Mouse (Mus musculus) forebrain, embryonic 13.5 days (tissue): ENCODE measurements at regions not wholly inside any gene's neighbourhood (a gene's known extent, or its start where the extent isn't known, plus 50 kb on each side); places are given as distances from the start of the nearest gene placed in this dataset.

Experiments
- ATAC-seq: fragments of 200-750 bp; cut with Nextera tagmentation; 2 replicates; pipeline ENCODE4 v1.8.0; 2017
- H3K27ac ChIP-seq: fragments of 300-500 bp; sonication (generic); 2 replicates; pipeline ENCODE4 v1.5.1; 2015; ENCODE audit warnings: inconsistent platforms, mild to moderate bottlenecking, moderate library complexity
- H3K27me3 ChIP-seq: fragments of 300-500 bp; sonication (generic); 2 replicates; pipeline ENCODE4 v1.6.1; 2015; ENCODE audit warnings: mild to moderate bottlenecking, inconsistent platforms
- H3K36me3 ChIP-seq: fragments of 300-500 bp; sonication (generic); 2 replicates; pipeline ENCODE4 v1.6.1; 2015; ENCODE audit warnings: mild to moderate bottlenecking, inconsistent platforms; ENCODE audit not compliant: poor library complexity, severe bottlenecking
- H3K4me1 ChIP-seq: fragments of 300-500 bp; sonication (generic); 2 replicates; pipeline ENCODE4 v1.6.1; 2015; ENCODE audit warnings: inconsistent platforms
- H3K4me2 ChIP-seq: fragments of 300-500 bp; sonication (generic); 2 replicates; pipeline ENCODE4 v1.6.1; 2015; ENCODE audit warnings: inconsistent platforms, mild to moderate bottlenecking, moderate library complexity
- H3K4me3 ChIP-seq: fragments of 300-500 bp; sonication (generic); 2 replicates; pipeline ENCODE4 v1.5.1; 2015; ENCODE audit warnings: mild to moderate bottlenecking, inconsistent platforms
- H3K9ac ChIP-seq: fragments of 300-500 bp; sonication (generic); 2 replicates; pipeline ENCODE4 v1.6.1; 2015; ENCODE audit warnings: mild to moderate bottlenecking, inconsistent platforms
- H3K9me3 ChIP-seq: fragments of 300-500 bp; sonication (generic); replicated peaks from 2 replicates; pipeline ENCODE4 v1.6.1; 2016; ENCODE audit warnings: inconsistent platforms
- WGBS: fragments of 180-500 bp; shearing (Covaris S2); methylation state at CpG from one replicate; pipeline ENCODE4 v1.1.7; 2015; 5-methylcytosine and 5-hydroxymethylcytosine counted together

GRCm38 (mm10) chr3:21958595-21959286, 117.7 kb upstream of the Tbl1xr1 start:
- H3K4me2 ChIP-seq = no peak overlapping the region
- ATAC-seq = no peak
- H3K9me3 ChIP-seq = no peaks in the 10 kb centered on the region
- H3K36me3 ChIP-seq = no peaks in the 10 kb centered on the region
- WGBS = 91% methylated on average over 6 of the region's 6 CpGs
- no peak overlapping the region for H3K27ac ChIP-seq
- peaks cover 14% of the 10 kb centered on the region for H3K4me1 ChIP-seq
- H3K4me3 ChIP-seq = no peak overlapping the region
- no peak overlapping the region for H3K9ac ChIP-seq
- H3K27me3 ChIP-seq = no peaks in the 10 kb centered on the region

- H3K9me3 ChIP-seq = no peaks in the 10 kb centered on the region
- H3K4me2 ChIP-seq = no peak overlapping the region
- WGBS = 88% methylated on average over 6 of the region's 6 CpGs
- no peaks in the 10 kb centered on the region for H3K36me3 ChIP-seq
- H3K4me1 ChIP-seq = peaks cover 17% of the 10 kb centered on the region
- H3K9ac ChIP-seq = no peak overlapping the region
- H3K27me3 ChIP-seq = no peaks in the 10 kb centered on the region
- no peak for ATAC-seq
- H3K4me3 ChIP-seq = no peak overlapping the region
- no peak overlapping the region for H3K27ac ChIP-seq
These were observed 115.4 kb upstream of the Tbl1xr1 start for GRCm38 (mm10) chr3:21961091-21961490.

GRCm38 (mm10) chr3:21961746-21962145, 114.7 kb upstream of the Tbl1xr1 start:
- H3K4me1 ChIP-seq = peaks cover 17% of the 10 kb centered on the region
- no peak overlapping the region for H3K9ac ChIP-seq
- ATAC-seq = no peak
- no peak overlapping the region for H3K27ac ChIP-seq
- no peaks in the 10 kb centered on the region for H3K27me3 ChIP-seq
- no peak overlapping the region for H3K4me3 ChIP-seq
- H3K36me3 ChIP-seq = no peaks in the 10 kb centered on the region
- H3K9me3 ChIP-seq = no peaks in the 10 kb centered on the region
- WGBS = 90% methylated on average over 5 of the region's 5 CpGs
- no peak overlapping the region for H3K4me2 ChIP-seq

GRCm38 (mm10) chr3:21962360-21962782, 114.1 kb upstream of the Tbl1xr1 start:
- 53% methylated on average over 7 of the region's 7 CpGs for WGBS
- Histone ChIP-seq H3K9me3 (no peaks in the 10 kb centered on the region), H3K4me3 (no peak overlapping the region), H3K4me2 (no peak overlapping the region), H3K27ac (no peak overlapping the region), H3K4me1 (peaks cover 17% of the 10 kb centered on the region), H3K36me3 (no peaks in the 10 kb centered on the region), H3K9ac (no peak overlapping the region), H3K27me3 (no peaks in the 10 kb centered on the region)
- ATAC-seq = no peak

GRCm38 (mm10) chr3:21962921-21963732, 113.3 kb upstream of the Tbl1xr1 start:
- no peak for ATAC-seq
- Histone ChIP-seq H3K9me3 (no peaks in the 10 kb centered on the region), H3K9ac (no peak overlapping the region), H3K4me2 (no peak overlapping the region), H3K4me1 (peaks cover 17% of the 10 kb centered on the region), H3K27ac (no peak overlapping the region), H3K36me3 (no peaks in the 10 kb centered on the region), H3K4me3 (no peak overlapping the region), H3K27me3 (no peaks in the 10 kb centered on the region)
- 30% methylated on average over 7 of the region's 7 CpGs for WGBS

- Histone ChIP-seq H3K9ac (no peak overlapping the region), H3K9me3 (no peaks in the 10 kb centered on the region), H3K27me3 (no peaks in the 10 kb centered on the region), H3K27ac (no peak overlapping the region), H3K4me1 (peaks cover 17% of the 10 kb centered on the region), H3K36me3 (no peaks in the 10 kb centered on the region), H3K4me3 (no peak overlapping the region), H3K4me2 (no peak overlapping the region)
- 80% methylated on average over 1 of the region's 1 CpGs for WGBS
- no peak for ATAC-seq
These were observed 112.6 kb upstream of the Tbl1xr1 start for GRCm38 (mm10) chr3:21963733-21964351.

- 88% methylated on average over 6 of the region's 6 CpGs for WGBS
- ATAC-seq = no peak
- H3K4me1 ChIP-seq = peaks cover 17% of the 10 kb centered on the region
- H3K27me3 ChIP-seq = no peaks in the 10 kb centered on the region
- H3K9ac ChIP-seq = no peak overlapping the region
- no peaks in the 10 kb centered on the region for H3K36me3 ChIP-seq
- no peak overlapping the region for H3K4me2 ChIP-seq
- H3K9me3 ChIP-seq = no peaks in the 10 kb centered on the region
- no peak overlapping the region for H3K27ac ChIP-seq
- H3K4me3 ChIP-seq = no peak overlapping the region
These were observed 112.0 kb upstream of the Tbl1xr1 start for GRCm38 (mm10) chr3:21964438-21964837.

- Histone ChIP-seq H3K4me3 (no peak overlapping the region), H3K27me3 (no peaks in the 10 kb centered on the region), H3K4me1 (peaks cover 17% of the 10 kb centered on the region), H3K36me3 (no peaks in the 10 kb centered on the region), H3K9me3 (no peaks in the 10 kb centered on the region), H3K4me2 (no peak overlapping the region), H3K9ac (no peak overlapping the region), H3K27ac (no peak overlapping the region)
- WGBS = 90% methylated on average over 1 of the region's 1 CpGs
- ATAC-seq = no peak
These were observed 110.9 kb upstream of the Tbl1xr1 start for GRCm38 (mm10) chr3:21965556-21965955.

GRCm38 (mm10) chr3:21971731-21972130, 104.7 kb upstream of the Tbl1xr1 start:
- Histone ChIP-seq H3K9ac (no peak overlapping the region), H3K9me3 (no peaks in the 10 kb centered on the region), H3K4me1 (no peaks in the 10 kb centered on the region), H3K36me3 (no peaks in the 10 kb centered on the region), H3K4me2 (no peak overlapping the region), H3K27ac (no peak overlapping the region), H3K27me3 (no peaks in the 10 kb centered on the region), H3K4me3 (no peak overlapping the region)
- no peak for ATAC-seq
- WGBS = 94% methylated on average over 1 of the region's 1 CpGs

- Histone ChIP-seq H3K4me1 (no peaks in the 10 kb centered on the region), H3K36me3 (no peaks in the 10 kb centered on the region), H3K4me3 (no peak overlapping the region), H3K9ac (no peak overlapping the region), H3K27ac (no peak overlapping the region), H3K27me3 (no peaks in the 10 kb centered on the region), H3K4me2 (no peak overlapping the region), H3K9me3 (no peaks in the 10 kb centered on the region)
- ATAC-seq = no peak
- WGBS = 91% methylated on average over 1 of the region's 1 CpGs
These were observed 103.3 kb upstream of the Tbl1xr1 start for GRCm38 (mm10) chr3:21973153-21973552.

- H3K9ac ChIP-seq = no peak overlapping the region
- no peaks in the 10 kb centered on the region for H3K36me3 ChIP-seq
- H3K27ac ChIP-seq = no peak overlapping the region
- no peaks in the 10 kb centered on the region for H3K9me3 ChIP-seq
- ATAC-seq = no peak
- H3K4me2 ChIP-seq = no peak overlapping the region
- 84% methylated on average over 7 of the region's 7 CpGs for WGBS
- no peaks in the 10 kb centered on the region for H3K4me1 ChIP-seq
- H3K4me3 ChIP-seq = no peak overlapping the region
- H3K27me3 ChIP-seq = no peaks in the 10 kb centered on the region
These were observed 102.8 kb upstream of the Tbl1xr1 start for GRCm38 (mm10) chr3:21973681-21974080.

GRCm38 (mm10) chr3:21974766-21975165, 101.7 kb upstream of the Tbl1xr1 start:
- ATAC-seq = no peak
- Histone ChIP-seq H3K9me3 (no peaks in the 10 kb centered on the region), H3K4me1 (no peaks in the 10 kb centered on the region), H3K27ac (no peak overlapping the region), H3K27me3 (no peaks in the 10 kb centered on the region), H3K4me2 (no peak overlapping the region), H3K9ac (no peak overlapping the region), H3K36me3 (no peaks in the 10 kb centered on the region), H3K4me3 (no peak overlapping the region)
- WGBS = 83% methylated on average over 2 of the region's 2 CpGs
